Mouse (Mus musculus): ENCODE measurements around the gene Pcgf2. TPM values are rescaled to one million over a fixed set of nuclear protein-coding genes. Genes with fewer than 3 reads are reported as not detected.
A peak's percentile ranks its signal among the peaks of the same experiment; 100 is the strongest.

The Pcgf2 gene
- polyA plus RNA-seq, 1 experiment from 2014 or later = 18.0 TPM

DNA sequence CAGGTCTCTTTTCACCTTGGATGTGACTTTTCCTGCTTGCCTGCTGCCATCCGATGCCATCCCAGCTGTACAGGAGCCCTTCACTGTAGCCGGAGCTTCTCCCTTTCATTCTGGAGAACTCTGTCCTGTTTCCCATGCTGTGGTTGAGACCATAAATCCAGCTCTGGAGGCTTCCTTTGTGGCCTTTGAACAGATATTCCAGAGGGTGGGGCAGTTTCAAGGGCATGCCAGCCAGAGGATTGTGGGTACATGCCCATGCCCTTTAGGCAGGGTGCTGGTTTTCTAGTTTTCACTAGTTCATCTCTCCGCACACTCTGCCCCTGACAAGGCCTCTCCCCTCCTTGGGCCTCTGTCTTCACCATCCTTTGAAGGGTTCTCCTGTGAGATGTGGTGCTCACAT lies 13.2 kb downstream of the Pcgf2 start:
- DNase-seq (ENCODE audit: low spot score) = no peak
- Histone ChIP-seq H3K4me3 (ENCODE audit: low read depth, low read length) (no peak overlapping the region), H3K9ac (replicated peaks; ENCODE audit: low read length) (no peak overlapping the region), H3K27me3 (ENCODE audit: control insufficient read depth, insufficient read depth, low read length) (no peaks in the 10 kb centered on the region), H3K36me3 (replicated peaks; ENCODE audit: control insufficient read depth, insufficient read depth, low read depth, low read length) (peaks cover 14% of the 10 kb centered on the region), H3K4me1 (ENCODE audit: control insufficient read depth, insufficient read depth, low read length) (0 out of 2 replicates have a peak, but pooled peaks cover 4% of the 10 kb centered on the region), H3K9me3 (replicated peaks; ENCODE audit: control insufficient read depth, low read length) (no peaks in the 10 kb centered on the region), H3K4me2 (ENCODE audit: low read depth, low read length) (no peak overlapping the region), H3K27ac (replicated peaks; ENCODE audit: low read depth, low read length) (no peak overlapping the region)
- no peak for ATAC-seq (replicated peaks; ENCODE audit: insufficient number of reproducible peaks, low FRiP score, low TSS enrichment, low read depth)
- 90% methylated on average over 3 of the region's 3 CpGs for WGBS

- Histone ChIP-seq H3K4me3 (ENCODE audit: low read depth, low read length) (no peak overlapping the region), H3K9me3 (replicated peaks; ENCODE audit: control insufficient read depth, low read length) (no peaks in the 10 kb centered on the region), H3K4me2 (ENCODE audit: low read depth, low read length) (peak overlapping the region; percentile 62), H3K27ac (replicated peaks; ENCODE audit: low read depth, low read length) (no peak overlapping the region), H3K9ac (replicated peaks; ENCODE audit: low read length) (peak overlapping the region; percentile 41; the same call in 1 of the 2 replicates), H3K27me3 (ENCODE audit: control insufficient read depth, insufficient read depth, low read length) (no peaks in the 10 kb centered on the region), H3K4me1 (ENCODE audit: control insufficient read depth, insufficient read depth, low read length) (0 out of 2 replicates have a peak, but pooled peaks cover 4% of the 10 kb centered on the region), H3K36me3 (replicated peaks; ENCODE audit: control insufficient read depth, insufficient read depth, low read depth, low read length) (peaks cover 14% of the 10 kb centered on the region)
- WGBS = 74% methylated on average over 11 of the region's 11 CpGs
- ATAC-seq (replicated peaks; ENCODE audit: insufficient number of reproducible peaks, low FRiP score, low TSS enrichment, low read depth) (no peak), DNase-seq (ENCODE audit: low spot score) (no peak)
Observed at GRCm38 (mm10) chr11:97686322-97686908, 13.9 kb downstream of the Pcgf2 start.

- no peaks in the 10 kb centered on the region for H3K9me3 ChIP-seq (replicated peaks; ENCODE audit: control insufficient read depth, low read length)
- no peak within 1 kb of the TSS for H3K27ac ChIP-seq (replicated peaks; ENCODE audit: low read depth, low read length)
- WGBS = under 1% methylated on average over 43 of the region's 43 CpGs
- DNase-seq (ENCODE audit: low spot score) = peak; percentile 78
- H3K4me1 ChIP-seq (ENCODE audit: control insufficient read depth, insufficient read depth, low read length) = 0 out of 2 replicates have a peak, but pooled peaks cover 4% of the 10 kb centered on the region
- H3K9ac ChIP-seq (replicated peaks; ENCODE audit: low read length) = peak within 1 kb of the TSS; percentile 41
- peak; percentile 66 for ATAC-seq (replicated peaks; ENCODE audit: insufficient number of reproducible peaks, low FRiP score, low TSS enrichment, low read depth)
- peaks cover 9% of the 10 kb centered on the region for H3K36me3 ChIP-seq (replicated peaks; ENCODE audit: control insufficient read depth, insufficient read depth, low read depth, low read length)
- H3K4me2 ChIP-seq (ENCODE audit: low read depth, low read length) = peak within 1 kb of the TSS; percentile 62
- no peaks in the 10 kb centered on the region for H3K27me3 ChIP-seq (ENCODE audit: control insufficient read depth, insufficient read depth, low read length)
- H3K4me3 ChIP-seq (ENCODE audit: low read depth, low read length) = peak within 1 kb of the TSS; percentile 24
Observed at GRCm38 (mm10) chr11:97685613-97686321, 14.5 kb downstream of the Pcgf2 start, which contains the start of gene Cisd3. Gene Cisd3, plus strand, starts transcription at chr11:97685826.

- no peaks in the 10 kb centered on the region for H3K9me3 ChIP-seq (replicated peaks; ENCODE audit: control insufficient read depth, low read length)
- no peak overlapping the region for H3K4me3 ChIP-seq (ENCODE audit: low read depth, low read length)
- no peak overlapping the region for H3K9ac ChIP-seq (replicated peaks; ENCODE audit: low read length)
- H3K36me3 ChIP-seq (replicated peaks; ENCODE audit: control insufficient read depth, insufficient read depth, low read depth, low read length) = peaks cover 12% of the 10 kb centered on the region
- H3K27ac ChIP-seq (replicated peaks; ENCODE audit: low read depth, low read length) = no peak overlapping the region
- no peak for ATAC-seq (replicated peaks; ENCODE audit: insufficient number of reproducible peaks, low FRiP score, low TSS enrichment, low read depth)
- WGBS = 39% methylated on average over 7 of the region's 7 CpGs
- DNase-seq (ENCODE audit: low spot score) = no peak
- H3K4me1 ChIP-seq (ENCODE audit: control insufficient read depth, insufficient read depth, low read length) = 0 out of 2 replicates have a peak, but pooled peaks cover 4% of the 10 kb centered on the region
- no peaks in the 10 kb centered on the region for H3K27me3 ChIP-seq (ENCODE audit: control insufficient read depth, insufficient read depth, low read length)
- H3K4me2 ChIP-seq (ENCODE audit: low read depth, low read length) = no peak overlapping the region
Observed at GRCm38 (mm10) chr11:97684766-97685165, 15.5 kb downstream of the Pcgf2 start.

DNA sequence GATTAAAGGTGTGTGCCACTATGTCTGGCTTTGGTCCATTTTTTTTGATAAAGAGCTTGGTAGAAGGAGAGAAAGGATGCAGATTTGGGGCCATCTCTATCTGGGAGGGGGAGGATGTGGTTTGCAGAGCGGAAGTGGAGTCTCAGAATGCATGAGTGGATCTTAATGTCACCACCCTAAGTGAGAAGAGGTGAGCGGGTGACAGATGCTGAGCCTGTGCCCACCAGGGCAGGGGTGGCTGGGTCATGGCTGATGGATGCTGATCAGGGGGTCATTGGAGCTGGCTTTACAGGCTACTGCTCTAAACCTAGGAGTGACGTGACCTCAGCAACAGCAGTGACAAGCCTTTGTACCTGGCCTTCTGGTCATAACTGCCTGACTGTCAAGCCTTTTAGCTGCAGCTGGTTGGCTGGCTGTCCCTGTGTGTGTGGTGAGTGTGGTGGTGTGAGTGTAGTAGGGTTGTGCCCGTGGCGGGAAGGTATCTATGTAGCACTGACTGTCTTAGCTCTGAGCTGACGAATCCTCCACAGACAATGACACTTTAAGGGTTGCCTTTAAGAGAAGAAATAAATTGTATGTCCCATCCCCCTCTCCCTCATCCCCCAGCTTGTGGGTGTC lies 16.1 kb downstream of the Pcgf2 start:
- DNase-seq (ENCODE audit: low spot score) = no peak
- H3K36me3 ChIP-seq (replicated peaks; ENCODE audit: control insufficient read depth, insufficient read depth, low read depth, low read length) = peaks cover 12% of the 10 kb centered on the region
- H3K4me3 ChIP-seq (ENCODE audit: low read depth, low read length) = no peak overlapping the region
- 0 out of 2 replicates have a peak, but pooled peaks cover 4% of the 10 kb centered on the region for H3K4me1 ChIP-seq (ENCODE audit: control insufficient read depth, insufficient read depth, low read length)
- H3K4me2 ChIP-seq (ENCODE audit: low read depth, low read length) = no peak overlapping the region
- 81% methylated on average over 6 of the region's 6 CpGs for WGBS
- ATAC-seq (replicated peaks; ENCODE audit: insufficient number of reproducible peaks, low FRiP score, low TSS enrichment, low read depth) = no peak
- H3K27me3 ChIP-seq (ENCODE audit: control insufficient read depth, insufficient read depth, low read length) = no peaks in the 10 kb centered on the region
- H3K27ac ChIP-seq (replicated peaks; ENCODE audit: low read depth, low read length) = no peak overlapping the region
- no peak overlapping the region for H3K9ac ChIP-seq (replicated peaks; ENCODE audit: low read length)
- H3K9me3 ChIP-seq (replicated peaks; ENCODE audit: control insufficient read depth, low read length) = no peaks in the 10 kb centered on the region

GRCm38 (mm10) chr11:97682504-97683055 lies 17.7 kb downstream of the Pcgf2 start:
- Histone ChIP-seq H3K27ac (replicated peaks; ENCODE audit: low read depth, low read length) (no peak overlapping the region), H3K27me3 (ENCODE audit: control insufficient read depth, insufficient read depth, low read length) (no peaks in the 10 kb centered on the region), H3K4me1 (ENCODE audit: control insufficient read depth, insufficient read depth, low read length) (0 out of 2 replicates have a peak, but pooled peaks cover 4% of the 10 kb centered on the region), H3K9ac (replicated peaks; ENCODE audit: low read length) (no peak overlapping the region), H3K36me3 (replicated peaks; ENCODE audit: control insufficient read depth, insufficient read depth, low read depth, low read length) (peaks cover 8% of the 10 kb centered on the region), H3K9me3 (replicated peaks; ENCODE audit: control insufficient read depth, low read length) (no peaks in the 10 kb centered on the region), H3K4me3 (ENCODE audit: low read depth, low read length) (no peak overlapping the region), H3K4me2 (ENCODE audit: low read depth, low read length) (no peak overlapping the region)
- no peak for DNase-seq (ENCODE audit: low spot score)
- no peak for ATAC-seq (replicated peaks; ENCODE audit: insufficient number of reproducible peaks, low FRiP score, low TSS enrichment, low read depth)
- 82% methylated on average over 6 of the region's 6 CpGs for WGBS

- H3K4me2 ChIP-seq (ENCODE audit: low read depth, low read length) = no peak overlapping the region
- no peak overlapping the region for H3K27ac ChIP-seq (replicated peaks; ENCODE audit: low read depth, low read length)
- no peaks in the 10 kb centered on the region for H3K9me3 ChIP-seq (replicated peaks; ENCODE audit: control insufficient read depth, low read length)
- H3K4me3 ChIP-seq (ENCODE audit: low read depth, low read length) = no peak overlapping the region
- ATAC-seq (replicated peaks; ENCODE audit: insufficient number of reproducible peaks, low FRiP score, low TSS enrichment, low read depth) (no peak), DNase-seq (ENCODE audit: low spot score) (no peak)
- 87% methylated on average over 12 of the region's 12 CpGs for WGBS
- H3K36me3 ChIP-seq (replicated peaks; ENCODE audit: control insufficient read depth, insufficient read depth, low read depth, low read length) = peaks cover 8% of the 10 kb centered on the region
- H3K4me1 ChIP-seq (ENCODE audit: control insufficient read depth, insufficient read depth, low read length) = no peaks in the 10 kb centered on the region
- H3K27me3 ChIP-seq (ENCODE audit: control insufficient read depth, insufficient read depth, low read length) = no peaks in the 10 kb centered on the region
- no peak overlapping the region for H3K9ac ChIP-seq (replicated peaks; ENCODE audit: low read length)
Observed at GRCm38 (mm10) chr11:97680430-97680829, 19.9 kb downstream of the Pcgf2 start.

Data from embryonic facial prominence, embryonic 11.5 days (tissue).